Mouse (Mus musculus) olfactory bulb, adult 2 months (tissue): Measurements from ENCODE around the gene Trp53rkb.

Experiments used
- CTCF ChIP-seq: fragments of 200-500 bp; IDR thresholded peaks from 2 replicates; pipeline ENCODE4 v1.5.1; 2012; ENCODE audit warnings: low read depth, mild to moderate bottlenecking, low read length, moderate library complexity; ENCODE audit not compliant: insufficient read depth
- POLR2A ChIP-seq: fragments of 200-500 bp; IDR thresholded peaks from 2 replicates; pipeline ENCODE4 v1.6.1; 2012; ENCODE audit warnings: mild to moderate bottlenecking, low read depth, low read length, moderate library complexity; ENCODE audit not compliant: insufficient read depth

DNA sequence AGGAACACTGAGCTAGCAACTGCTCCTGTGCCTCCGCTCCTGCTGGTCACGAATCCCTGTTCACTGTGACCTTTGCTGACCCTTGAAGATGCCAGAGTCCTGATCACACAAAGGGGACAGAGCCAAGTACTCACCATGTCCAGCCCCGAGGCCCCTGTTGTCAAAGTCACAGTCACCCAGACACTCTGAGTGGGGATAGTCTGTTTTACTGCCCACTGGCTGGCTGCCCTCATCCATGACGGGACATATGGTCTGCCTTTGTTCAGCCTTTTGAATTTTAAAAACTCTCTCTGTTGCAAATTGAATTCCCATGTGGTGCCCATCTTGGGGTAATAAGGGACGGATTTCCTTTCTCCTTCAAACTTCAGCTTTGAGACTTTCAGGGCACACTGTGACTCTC is 28.3 kb upstream of the Trp53rkb start:
- TF ChIP-seq CTCF, result no peak
- no peak for TF ChIP-seq POLR2A
